Mouse (Mus musculus) forebrain, postnatal 0 days (tissue): ENCODE measurements around the gene Synrg. TPM values are rescaled to one million over a fixed set of nuclear protein-coding genes. Genes with fewer than 3 reads are reported as not detected.
A peak's percentile ranks its signal among the peaks of the same experiment; 100 is the strongest.

Experiments
- ATAC-seq: fragments of 200-750 bp; cut with Nextera tagmentation; 2 replicates; pipeline ENCODE4 v1.8.0; 2017; ENCODE audit warnings: mild to moderate bottlenecking, moderate library complexity
- DNase-seq: peaks from one replicate; pipeline ENCODE4 v3.0.0-alpha.2; 2015
- H3K27ac ChIP-seq: fragments of 300-500 bp; sonication (generic); 2 replicates; pipeline ENCODE4 v1.5.1; 2014; ENCODE audit warnings: low read depth, mild to moderate bottlenecking, antibody characterized with exemption, low read length, moderate library complexity, mixed read lengths
- H3K27me3 ChIP-seq: fragments of 300-500 bp; sonication (generic); 2 replicates; pipeline ENCODE4 v1.6.1; 2014; ENCODE audit warnings: mild to moderate bottlenecking, low read length, mixed read lengths; ENCODE audit not compliant: insufficient read depth
- H3K36me3 ChIP-seq: fragments of 300-500 bp; sonication (generic); 2 replicates; pipeline ENCODE4 v1.6.1; 2014; ENCODE audit warnings: mild to moderate bottlenecking, moderate library complexity; ENCODE audit not compliant: insufficient read depth
- H3K4me1 ChIP-seq: fragments of 300-500 bp; sonication (generic); 2 replicates; pipeline ENCODE4 v1.6.1; 2014; ENCODE audit warnings: antibody characterized with exemption; ENCODE audit not compliant: insufficient read depth
- H3K4me2 ChIP-seq: fragments of 300-500 bp; sonication (generic); 2 replicates; pipeline ENCODE4 v1.6.1; 2014; ENCODE audit warnings: low read depth, mild to moderate bottlenecking, moderate library complexity
- H3K4me3 ChIP-seq: fragments of 300-500 bp; sonication (generic); 2 replicates; pipeline ENCODE4 v1.5.1; 2014; ENCODE audit warnings: low read depth, low read length, mixed read lengths
- H3K9ac ChIP-seq: fragments of 300-500 bp; sonication (generic); 2 replicates; pipeline ENCODE4 v1.6.1; 2014; ENCODE audit warnings: mild to moderate bottlenecking
- H3K9me3 ChIP-seq: fragments of 300-500 bp; sonication (generic); 2 replicates; pipeline ENCODE4 v1.6.1; 2016; ENCODE audit warnings: low read length
- CTCF ChIP-seq: sonication (generic); IDR thresholded peaks from 2 replicates; pipeline ENCODE4 v1.5.1; 2016; ENCODE audit warnings: antibody characterized with exemption, control low read depth, low read depth
- WGBS: fragments of 180-500 bp; shearing (Covaris S2); extraction: QIAGEN DNeasy Blood & Tissue Kit; methylation state at CpG from one replicate; pipeline ENCODE4 v1.1.7; 2014; 5-methylcytosine and 5-hydroxymethylcytosine counted together
- polyA plus RNA-seq: library from polyadenylated mRNA; unstranded; fragments of >200 nt; fragmentation: Nextera tagmentation; extraction: Ambion mirVana; gene quantifications from 2 replicates; pipeline ENCODE4 v1.2.1, GENCODE M21; 2015
- total RNA-seq: library from RNA; depleted of rRNA; stranded (reverse); fragments of >200 nt; gene quantifications from 2 replicates; pipeline ENCODE4 v1.2.3, GENCODE M21; 2014

Gene Synrg
- total and polyA plus RNA-seq, 2 experiments from 2014 or later = 18.6 to 52.1 TPM

GRCm38 (mm10) chr11:84066071-84066481 is 101.8 kb downstream of the Synrg start:
- TF ChIP-seq CTCF = peak; percentile 71
- H3K4me1 ChIP-seq = peaks cover 14% of the 10 kb centered on the region
- no peak overlapping the region for H3K9ac ChIP-seq
- WGBS = 10% methylated on average over 11 of the region's 11 CpGs
- ATAC-seq (peak; percentile 55; the same call in 1 of the 2 replicates), DNase-seq (peak; percentile 55)
- H3K4me3 ChIP-seq = 0 out of 2 replicates have a peak overlapping the region, but pooled peaks have one; percentile 5
- peak overlapping the region; percentile 26; the same call in 1 of the 2 replicates for H3K4me2 ChIP-seq
- H3K36me3 ChIP-seq = no peaks in the 10 kb centered on the region
- no peak overlapping the region for H3K27ac ChIP-seq
- H3K9me3 ChIP-seq = no peaks in the 10 kb centered on the region
- peaks cover 5% of the 10 kb centered on the region for H3K27me3 ChIP-seq

- no peak for TF ChIP-seq CTCF
Measured at GRCm38 (mm10) chr11:84066927-84067645, 102.9 kb downstream of the Synrg start.

GRCm38 (mm10) chr11:84067720-84068190 is 103.5 kb downstream of the Synrg start:
- H3K4me2 ChIP-seq = peak overlapping the region; percentile 94
- H3K36me3 ChIP-seq = no peaks in the 10 kb centered on the region
- DNase-seq (no peak), ATAC-seq (peak; percentile 23; the same call in 1 of the 2 replicates)
- peak overlapping the region; percentile 72 for H3K4me3 ChIP-seq
- H3K4me1 ChIP-seq = peaks cover 14% of the 10 kb centered on the region
- peak overlapping the region; percentile 42 for H3K27ac ChIP-seq
- TF ChIP-seq CTCF = no peak
- H3K9ac ChIP-seq = peak overlapping the region; percentile 51
- H3K27me3 ChIP-seq = peaks cover 5% of the 10 kb centered on the region
- 1% methylated on average over 21 of the region's 21 CpGs for WGBS
- no peaks in the 10 kb centered on the region for H3K9me3 ChIP-seq

More at GRCm38 (mm10) chr11:84066927-84067645, 102.9 kb downstream of the Synrg start:
- WGBS = 5% methylated on average over 18 of the region's 18 CpGs
- Histone ChIP-seq H3K27me3 (peaks cover 5% of the 10 kb centered on the region), H3K27ac (no peak overlapping the region), H3K4me1 (peaks cover 14% of the 10 kb centered on the region), H3K9ac (0 out of 2 replicates have a peak overlapping the region, but pooled peaks have one; percentile 18), H3K4me2 (peak overlapping the region; percentile 94), H3K4me3 (peak overlapping the region; percentile 72), H3K36me3 (no peaks in the 10 kb centered on the region), H3K9me3 (no peaks in the 10 kb centered on the region)
- DNase-seq = no peak
- ATAC-seq = no peak

- no peak for TF ChIP-seq CTCF
- 6% methylated on average over 60 of the region's 63 CpGs for WGBS
- Histone ChIP-seq H3K27me3 (peaks cover 5% of the 10 kb centered on the region), H3K4me2 (peak overlapping the region; percentile 94), H3K27ac (peak overlapping the region; percentile 42; the same call in 1 of the 2 replicates), H3K36me3 (no peaks in the 10 kb centered on the region), H3K4me1 (peaks cover 17% of the 10 kb centered on the region), H3K9me3 (no peaks in the 10 kb centered on the region), H3K9ac (peak overlapping the region; percentile 51), H3K4me3 (peak overlapping the region; percentile 72)
- peak; percentile 78 for DNase-seq
- ATAC-seq = peak; percentile 76
Measured at GRCm38 (mm10) chr11:84068191-84069033, 104.2 kb downstream of the Synrg start.

- 22% methylated on average over 11 of the region's 11 CpGs for WGBS
- Histone ChIP-seq H3K27me3 (peaks cover 5% of the 10 kb centered on the region), H3K36me3 (no peaks in the 10 kb centered on the region), H3K4me1 (peaks cover 17% of the 10 kb centered on the region), H3K27ac (peak within 1 kb of the TSS; percentile 42; the same call in 1 of the 2 replicates), H3K9ac (peak within 1 kb of the TSS; percentile 51), H3K4me2 (peak within 1 kb of the TSS; percentile 94), H3K9me3 (no peaks in the 10 kb centered on the region), H3K4me3 (peak within 1 kb of the TSS; percentile 72)
- no peak for TF ChIP-seq CTCF
- ATAC-seq = no peak
- DNase-seq = no peak
Measured at GRCm38 (mm10) chr11:84069034-84069370, 104.8 kb downstream of the Synrg start, which contains the start of gene Dusp14. TSS of gene Dusp14 (minus strand) at chr11:84069261.

- Histone ChIP-seq H3K27me3 (no peaks in the 10 kb centered on the region), H3K36me3 (peaks cover under 1% of the 10 kb centered on the region; the same call in 1 of the 2 replicates), H3K27ac (no peak overlapping the region), H3K9ac (no peak overlapping the region), H3K9me3 (no peaks in the 10 kb centered on the region), H3K4me3 (no peak overlapping the region), H3K4me1 (peaks cover 10% of the 10 kb centered on the region), H3K4me2 (no peak overlapping the region)
- DNase-seq = peak; percentile 52
- WGBS = 45% methylated on average over 9 of the region's 9 CpGs
- peak; percentile 68 for ATAC-seq
- no peak for TF ChIP-seq CTCF
Measured at GRCm38 (mm10) chr11:84072904-84073651, 108.8 kb downstream of the Synrg start.
